Mouse (Mus musculus): ENCODE data around the gene Usp35. TPM values are rescaled to one million over a fixed set of nuclear protein-coding genes. Genes with fewer than 3 reads are reported as not detected.

Gene Usp35
- polyA plus RNA-seq, 1 experiment: 14.6 TPM

DNA sequence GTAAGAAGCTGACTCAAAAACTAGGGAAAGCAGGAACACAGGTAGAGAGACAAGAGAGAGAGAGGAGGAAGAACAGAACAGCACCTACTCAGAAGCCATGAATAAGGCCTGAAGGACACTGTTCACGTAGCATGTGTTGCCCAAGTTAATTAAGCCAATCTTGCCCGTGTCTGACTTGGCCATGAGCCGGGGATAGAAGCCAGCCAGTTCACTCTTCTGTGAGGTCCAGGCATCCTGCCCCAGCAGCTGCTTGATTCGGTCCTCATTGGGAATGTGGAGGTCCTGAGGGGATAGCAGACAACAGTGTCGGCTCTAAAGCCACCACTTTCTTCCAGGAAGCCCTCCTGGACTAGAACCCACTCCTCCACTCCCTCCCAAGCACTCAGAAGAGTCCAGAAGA lies 17.2 kb downstream of the Usp35 start:
- WGBS: 83% methylated on average over 5 of the region's 5 CpGs
- Histone ChIP-seq H3K4me3 (ENCODE audit: low read depth, low read length) (no peak overlapping the region), H3K36me3 (ENCODE audit: control insufficient read depth, insufficient read depth, low read length) (no peaks in the 10 kb centered on the region; the same call in 1 of the 2 replicates), H3K27ac (ENCODE audit: insufficient read depth, low read depth, low read length) (no peak overlapping the region), H3K27me3 (ENCODE audit: control insufficient read depth, insufficient read depth, low read length) (no peaks in the 10 kb centered on the region), H3K4me1 (ENCODE audit: control insufficient read depth, insufficient read depth, insufficient read length, low read length) (peaks cover 13% of the 10 kb centered on the region; the same call in 1 of the 2 replicates)
- TF ChIP-seq POLR2A (IDR thresholded peaks at IDR 0.05; ENCODE audit: low read depth, low read length) (no peak), CTCF (IDR thresholded peaks at IDR 0.05; ENCODE audit: extremely low read depth, insufficient read length, insufficient replicate concordance, low read depth, low read length) (no peak)

DNA sequence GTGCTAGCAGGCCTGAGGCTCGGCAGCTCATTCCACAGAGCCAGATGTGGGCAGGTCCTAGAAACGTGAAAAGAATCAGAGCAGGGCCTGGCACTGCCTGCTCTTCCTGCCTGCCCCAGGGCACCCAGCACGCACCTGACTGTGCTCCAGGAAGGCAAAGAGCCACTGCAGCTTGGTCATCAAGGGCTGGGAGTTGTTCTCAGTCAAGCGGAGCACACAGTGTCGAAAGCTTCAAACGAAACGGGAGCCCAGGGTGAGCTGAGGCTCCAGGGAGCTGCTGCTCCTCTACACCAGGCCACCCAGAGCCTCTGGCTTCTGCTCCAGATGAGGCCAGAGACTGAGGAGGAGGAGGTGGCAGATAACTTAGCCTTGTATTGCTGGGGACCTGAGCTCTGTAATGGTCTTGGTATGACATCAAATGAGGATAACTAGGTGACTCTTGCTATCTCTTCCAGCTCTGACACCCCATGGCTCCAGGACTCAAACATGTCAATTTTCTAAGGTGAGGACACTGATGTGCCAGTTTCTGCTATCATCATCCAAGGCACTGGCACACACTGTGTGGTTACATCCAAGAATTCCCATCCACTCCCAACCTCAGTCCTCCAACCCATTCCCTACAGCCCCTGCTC lies 18.3 kb downstream of the Usp35 start:
- H3K36me3 ChIP-seq (ENCODE audit: control insufficient read depth, insufficient read depth, low read length): peaks cover 2% of the 10 kb centered on the region
- H3K4me3 ChIP-seq (ENCODE audit: low read depth, low read length): no peak overlapping the region
- H3K27me3 ChIP-seq (ENCODE audit: control insufficient read depth, insufficient read depth, low read length): no peaks in the 10 kb centered on the region
- peaks cover 8% of the 10 kb centered on the region; the same call in 1 of the 2 replicates for H3K4me1 ChIP-seq (ENCODE audit: control insufficient read depth, insufficient read depth, insufficient read length, low read length)
- TF ChIP-seq POLR2A (IDR thresholded peaks at IDR 0.05; ENCODE audit: low read depth, low read length): no peak
- TF ChIP-seq CTCF (IDR thresholded peaks at IDR 0.05; ENCODE audit: extremely low read depth, insufficient read length, insufficient replicate concordance, low read depth, low read length): no peak
- no peak overlapping the region for H3K27ac ChIP-seq (ENCODE audit: insufficient read depth, low read depth, low read length)
- 79% methylated on average over 7 of the region's 7 CpGs for WGBS

DNA sequence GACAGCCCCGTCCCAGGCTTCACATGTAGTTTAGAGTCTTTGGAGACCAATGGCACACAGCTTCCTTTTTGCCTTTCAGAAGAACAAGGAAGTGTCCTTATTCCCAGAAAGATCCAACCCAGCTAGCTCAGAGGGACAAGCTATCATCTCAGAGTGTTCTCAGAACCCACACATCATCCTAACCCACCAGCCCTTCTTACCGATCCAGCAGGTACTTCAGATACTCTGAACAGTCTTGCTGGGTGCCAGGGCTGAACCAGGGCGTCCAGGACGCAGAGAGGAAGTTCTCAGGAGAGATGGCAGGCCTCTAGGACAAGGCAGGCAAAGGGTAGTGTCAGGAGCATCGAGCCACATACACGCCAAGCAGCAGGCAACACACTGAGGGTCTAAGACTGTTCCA lies 19.0 kb downstream of the Usp35 start:
- Histone ChIP-seq H3K4me3 (ENCODE audit: low read depth, low read length) (no peak overlapping the region), H3K27me3 (ENCODE audit: control insufficient read depth, insufficient read depth, low read length) (no peaks in the 10 kb centered on the region), H3K4me1 (ENCODE audit: control insufficient read depth, insufficient read depth, insufficient read length, low read length) (peaks cover 5% of the 10 kb centered on the region; the same call in 1 of the 2 replicates), H3K27ac (ENCODE audit: insufficient read depth, low read depth, low read length) (no peak overlapping the region), H3K36me3 (ENCODE audit: control insufficient read depth, insufficient read depth, low read length) (peaks cover 5% of the 10 kb centered on the region)
- 89% methylated on average over 6 of the region's 6 CpGs for WGBS
- TF ChIP-seq CTCF (IDR thresholded peaks at IDR 0.05; ENCODE audit: extremely low read depth, insufficient read length, insufficient replicate concordance, low read depth, low read length) (no peak), POLR2A (IDR thresholded peaks at IDR 0.05; ENCODE audit: low read depth, low read length) (no peak)

DNA sequence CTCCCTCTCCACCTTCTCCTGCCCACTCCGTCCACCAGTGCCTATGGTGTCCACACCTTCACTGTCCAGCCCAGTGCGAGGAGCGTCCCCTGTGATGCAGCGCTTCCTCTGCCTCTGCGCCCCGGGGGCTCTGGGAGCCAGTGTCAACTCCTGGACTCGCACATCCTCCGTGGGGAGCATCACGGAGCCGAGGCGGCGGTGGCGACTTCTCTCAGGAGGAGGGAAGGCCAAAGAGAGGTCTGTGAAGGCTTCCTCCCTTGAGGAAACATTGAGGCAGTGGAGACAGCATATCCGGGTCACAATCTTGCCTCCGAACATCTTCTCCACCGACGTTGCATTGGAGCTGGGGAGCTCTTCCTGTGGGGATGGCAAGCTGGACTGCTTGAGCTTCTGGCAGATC lies 19.6 kb downstream of the Usp35 start:
- Histone ChIP-seq H3K36me3 (ENCODE audit: control insufficient read depth, insufficient read depth, low read length) (peaks cover 5% of the 10 kb centered on the region), H3K4me3 (ENCODE audit: low read depth, low read length) (no peak overlapping the region), H3K4me1 (ENCODE audit: control insufficient read depth, insufficient read depth, insufficient read length, low read length) (peaks cover under 1% of the 10 kb centered on the region; the same call in 1 of the 2 replicates), H3K27me3 (ENCODE audit: control insufficient read depth, insufficient read depth, low read length) (no peaks in the 10 kb centered on the region), H3K27ac (ENCODE audit: insufficient read depth, low read depth, low read length) (no peak overlapping the region)
- no peak for TF ChIP-seq CTCF (IDR thresholded peaks at IDR 0.05; ENCODE audit: extremely low read depth, insufficient read length, insufficient replicate concordance, low read depth, low read length)
- no peak for TF ChIP-seq POLR2A (IDR thresholded peaks at IDR 0.05; ENCODE audit: low read depth, low read length)
- WGBS: 90% methylated on average over 17 of the region's 17 CpGs

DNA sequence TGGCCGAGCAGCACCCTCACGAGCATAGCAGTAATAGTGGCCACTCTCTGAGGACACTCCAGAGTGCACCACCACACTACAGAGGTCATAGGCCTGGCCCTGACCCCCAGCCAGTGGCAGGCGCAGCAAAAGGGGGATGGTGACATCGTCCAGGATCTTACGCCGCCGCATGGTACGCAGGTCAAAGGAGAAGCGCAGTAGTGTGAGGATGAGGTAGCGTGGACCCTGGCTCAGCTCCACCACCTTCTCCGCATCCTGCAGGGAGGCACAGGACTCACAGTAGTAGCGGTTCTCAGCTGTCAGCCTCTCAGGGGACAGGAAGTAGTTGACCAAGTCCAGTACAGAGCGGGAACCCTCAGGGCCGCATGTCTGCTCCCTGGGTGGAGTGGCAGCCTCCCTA lies 20.2 kb downstream of the Usp35 start:
- Histone ChIP-seq H3K4me1 (ENCODE audit: control insufficient read depth, insufficient read depth, insufficient read length, low read length) (no peaks in the 10 kb centered on the region), H3K4me3 (ENCODE audit: low read depth, low read length) (no peak overlapping the region), H3K27ac (ENCODE audit: insufficient read depth, low read depth, low read length) (no peak overlapping the region), H3K27me3 (ENCODE audit: control insufficient read depth, insufficient read depth, low read length) (no peaks in the 10 kb centered on the region), H3K36me3 (ENCODE audit: control insufficient read depth, insufficient read depth, low read length) (peaks cover 5% of the 10 kb centered on the region)
- TF ChIP-seq POLR2A (IDR thresholded peaks at IDR 0.05; ENCODE audit: low read depth, low read length) (no peak), CTCF (IDR thresholded peaks at IDR 0.05; ENCODE audit: extremely low read depth, insufficient read length, insufficient replicate concordance, low read depth, low read length) (no peak)
- WGBS: 91% methylated on average over 14 of the region's 14 CpGs

DNA sequence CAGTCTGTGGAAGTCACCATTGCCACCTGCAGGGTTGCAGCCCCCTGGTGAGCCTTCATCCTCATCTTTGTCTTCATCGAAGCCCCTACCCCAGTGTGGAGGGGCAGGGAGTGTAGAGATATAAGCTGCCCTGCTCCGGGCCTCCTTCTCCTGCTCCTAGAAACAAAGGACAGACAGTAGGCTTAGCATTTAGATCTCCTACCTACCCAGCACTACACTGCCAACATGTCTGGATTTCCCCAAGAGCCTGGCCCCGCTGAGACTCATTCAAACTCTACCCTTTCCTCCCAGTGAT lies 21.5 kb downstream of the Usp35 start:
- 90% methylated on average over 3 of the region's 3 CpGs for WGBS

DNA sequence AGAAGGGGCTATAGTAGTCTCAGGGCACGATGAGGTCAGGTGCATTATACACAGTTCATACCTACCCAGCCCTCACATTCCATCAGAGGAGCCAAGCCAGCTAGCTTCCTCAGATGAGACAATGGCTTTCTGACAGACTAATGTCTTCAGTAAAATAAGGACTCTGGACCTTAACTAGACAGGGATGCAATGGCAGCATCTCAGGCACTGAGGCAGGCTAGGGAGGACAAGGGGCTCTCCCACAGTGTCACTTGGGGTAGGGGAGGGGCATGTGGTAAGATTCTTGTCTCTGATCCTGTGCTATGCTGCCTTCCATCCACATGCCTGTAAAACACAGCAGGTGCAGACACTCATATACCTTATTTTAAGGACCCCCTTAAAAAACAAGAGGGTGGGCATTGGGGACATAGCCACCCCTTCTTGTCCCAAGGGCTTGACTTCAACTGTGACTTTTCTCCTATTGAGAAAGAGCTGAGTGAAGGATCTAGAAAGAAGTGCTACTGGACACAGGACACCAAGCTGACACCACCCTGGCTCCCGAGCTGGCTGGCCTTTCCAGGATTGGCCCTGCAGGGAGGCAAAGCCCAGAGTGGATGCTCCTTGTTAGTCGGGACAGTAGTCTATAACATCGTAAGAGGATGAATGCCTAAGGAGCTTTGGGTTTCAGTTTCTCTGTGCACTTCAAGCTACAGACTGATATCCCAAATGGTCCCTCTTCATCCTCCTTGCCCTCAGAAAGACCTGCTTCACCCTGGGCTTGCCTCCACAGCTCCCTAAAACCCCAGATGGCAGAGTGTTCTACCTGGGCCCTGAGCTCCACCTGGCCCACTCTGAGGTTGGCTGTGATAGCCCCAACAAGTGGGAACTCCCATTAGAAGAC lies 22.1 kb downstream of the Usp35 start:
- WGBS: 84% methylated on average over 4 of the region's 4 CpGs
- peaks cover 7% of the 10 kb centered on the region; the same call in 1 of the 2 replicates for H3K4me1 ChIP-seq (ENCODE audit: control insufficient read depth, insufficient read depth, insufficient read length, low read length)
- no peaks in the 10 kb centered on the region for H3K27me3 ChIP-seq (ENCODE audit: control insufficient read depth, insufficient read depth, low read length)
- peaks cover 10% of the 10 kb centered on the region for H3K36me3 ChIP-seq (ENCODE audit: control insufficient read depth, insufficient read depth, low read length)
- H3K4me3 ChIP-seq (ENCODE audit: low read depth, low read length): no peak overlapping the region
- TF ChIP-seq POLR2A (IDR thresholded peaks at IDR 0.05; ENCODE audit: low read depth, low read length): no peak
- no peak for TF ChIP-seq CTCF (IDR thresholded peaks at IDR 0.05; ENCODE audit: extremely low read depth, insufficient read length, insufficient replicate concordance, low read depth, low read length)
- H3K27ac ChIP-seq (ENCODE audit: insufficient read depth, low read depth, low read length): no peak overlapping the region

More for the DNA sequence above, 21.5 kb downstream of the Usp35 start:
- Histone ChIP-seq H3K27ac (ENCODE audit: insufficient read depth, low read depth, low read length) (no peak overlapping the region), H3K36me3 (ENCODE audit: control insufficient read depth, insufficient read depth, low read length) (peaks cover 5% of the 10 kb centered on the region), H3K4me3 (ENCODE audit: low read depth, low read length) (no peak overlapping the region), H3K4me1 (ENCODE audit: control insufficient read depth, insufficient read depth, insufficient read length, low read length) (peaks cover 5% of the 10 kb centered on the region; the same call in 1 of the 2 replicates), H3K27me3 (ENCODE audit: control insufficient read depth, insufficient read depth, low read length) (no peaks in the 10 kb centered on the region)
- TF ChIP-seq CTCF (IDR thresholded peaks at IDR 0.05; ENCODE audit: extremely low read depth, insufficient read length, insufficient replicate concordance, low read depth, low read length) (no peak), POLR2A (IDR thresholded peaks at IDR 0.05; ENCODE audit: low read depth, low read length) (no peak)

All from small intestine, adult 2 months (tissue).